Mouse (Mus musculus) liver, adult 2 months (tissue): ENCODE results near the gene Cpeb3.

Experiments used
- CTCF ChIP-seq: fragments of 200-500 bp; IDR thresholded peaks from 2 replicates; pipeline ENCODE4 v1.5.1; 2011; ENCODE audit warnings: low read depth, low read length, control low read depth
- POLR2A ChIP-seq: fragments of 200-500 bp; IDR thresholded peaks from 2 replicates; pipeline ENCODE4 v1.6.1; 2011; ENCODE audit warnings: low read length, control low read depth; ENCODE audit not compliant: insufficient read depth; ENCODE audit errors: extremely low read depth

GRCm38 (mm10) chr19:37100689-37101088 lies 107.7 kb downstream of the Cpeb3 start:
- TF ChIP-seq CTCF: no peak
- no peak for TF ChIP-seq POLR2A
